Mouse (Mus musculus): Measurements from ENCODE around the gene Prss45. TPM values are rescaled to one million over a fixed set of nuclear protein-coding genes. Genes with fewer than 3 reads are reported as not detected.

Gene Prss45
- polyA plus RNA-seq, 1 experiment from 2014 or later, result not detected

DNA sequence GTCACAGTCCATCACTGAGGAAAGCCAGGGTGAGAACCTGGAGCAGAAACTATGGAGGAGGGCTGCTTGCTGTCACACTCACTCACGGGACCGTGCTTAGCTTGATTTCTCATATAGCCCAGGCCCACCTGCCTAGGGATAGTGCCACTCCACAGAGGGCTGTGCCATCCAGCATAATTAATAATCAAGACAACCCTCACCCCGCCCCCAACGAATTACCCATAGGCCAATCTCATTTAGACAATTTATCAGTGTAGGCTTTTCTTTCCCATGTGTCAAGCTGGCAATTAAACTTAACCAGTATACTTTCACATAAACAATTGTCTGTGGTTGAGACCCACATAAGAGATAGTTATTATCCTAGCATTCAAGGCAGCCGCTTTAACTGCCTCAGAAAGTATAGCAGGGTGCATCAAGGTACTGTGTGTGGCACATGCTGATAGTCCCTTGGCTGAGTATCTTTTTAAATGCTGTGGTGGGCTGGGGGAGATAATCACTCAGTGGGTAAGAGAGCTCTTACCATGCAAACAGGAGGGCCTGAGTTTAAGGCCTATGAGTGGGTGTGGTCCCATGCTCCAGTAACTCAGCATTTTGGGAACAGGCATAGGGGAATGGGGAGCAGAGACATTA lies 24.7 kb downstream of the Prss45 start:
- Histone ChIP-seq H3K27ac (no peak overlapping the region), H3K4me1 (peaks cover 8% of the 10 kb centered on the region), H3K9me3 (replicated peaks) (no peaks in the 10 kb centered on the region), H3K4me3 (replicated peaks) (no peak overlapping the region), H3K27me3 (peaks cover 18% of the 10 kb centered on the region), H3K4me2 (no peak overlapping the region), H3K9ac (no peak overlapping the region), H3K36me3 (no peaks in the 10 kb centered on the region)
- no peak for ATAC-seq (replicated peaks; ENCODE audit: low FRiP score)
- 80% methylated on average over 5 of the region's 5 CpGs for whole genome bisulfite sequencing

DNA sequence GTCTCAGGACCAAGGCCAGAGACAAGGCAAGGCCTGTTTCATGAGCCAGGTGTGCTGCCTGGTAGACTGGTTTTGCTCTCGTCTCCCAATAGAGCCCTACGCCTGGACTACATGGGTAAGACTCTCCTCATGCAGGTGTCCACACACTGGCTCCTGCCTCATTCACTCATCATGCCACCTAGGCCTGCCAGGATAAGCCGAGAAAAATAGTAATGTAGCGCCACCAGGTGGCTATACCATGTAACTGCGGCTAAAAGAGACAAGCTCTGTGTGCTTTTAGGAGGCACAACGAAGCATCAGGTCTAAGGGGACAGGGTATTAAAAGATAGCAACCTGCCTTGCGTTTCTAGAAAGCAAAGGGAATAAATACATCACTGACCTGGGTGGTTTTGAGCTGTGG lies 36.6 kb downstream of the Prss45 start:
- no peak overlapping the region for H3K4me2 ChIP-seq
- ATAC-seq (replicated peaks; ENCODE audit: low FRiP score), result no peak
- peaks cover 32% of the 10 kb centered on the region for H3K27me3 ChIP-seq
- no peak overlapping the region for H3K4me3 ChIP-seq (replicated peaks)
- no peak overlapping the region for H3K27ac ChIP-seq
- peaks cover 23% of the 10 kb centered on the region for H3K4me1 ChIP-seq
- H3K9me3 ChIP-seq (replicated peaks), result no peaks in the 10 kb centered on the region
- no peak overlapping the region for H3K9ac ChIP-seq
- H3K36me3 ChIP-seq, result no peaks in the 10 kb centered on the region
- 20% methylated on average over 7 of the region's 7 CpGs for WGBS

DNA sequence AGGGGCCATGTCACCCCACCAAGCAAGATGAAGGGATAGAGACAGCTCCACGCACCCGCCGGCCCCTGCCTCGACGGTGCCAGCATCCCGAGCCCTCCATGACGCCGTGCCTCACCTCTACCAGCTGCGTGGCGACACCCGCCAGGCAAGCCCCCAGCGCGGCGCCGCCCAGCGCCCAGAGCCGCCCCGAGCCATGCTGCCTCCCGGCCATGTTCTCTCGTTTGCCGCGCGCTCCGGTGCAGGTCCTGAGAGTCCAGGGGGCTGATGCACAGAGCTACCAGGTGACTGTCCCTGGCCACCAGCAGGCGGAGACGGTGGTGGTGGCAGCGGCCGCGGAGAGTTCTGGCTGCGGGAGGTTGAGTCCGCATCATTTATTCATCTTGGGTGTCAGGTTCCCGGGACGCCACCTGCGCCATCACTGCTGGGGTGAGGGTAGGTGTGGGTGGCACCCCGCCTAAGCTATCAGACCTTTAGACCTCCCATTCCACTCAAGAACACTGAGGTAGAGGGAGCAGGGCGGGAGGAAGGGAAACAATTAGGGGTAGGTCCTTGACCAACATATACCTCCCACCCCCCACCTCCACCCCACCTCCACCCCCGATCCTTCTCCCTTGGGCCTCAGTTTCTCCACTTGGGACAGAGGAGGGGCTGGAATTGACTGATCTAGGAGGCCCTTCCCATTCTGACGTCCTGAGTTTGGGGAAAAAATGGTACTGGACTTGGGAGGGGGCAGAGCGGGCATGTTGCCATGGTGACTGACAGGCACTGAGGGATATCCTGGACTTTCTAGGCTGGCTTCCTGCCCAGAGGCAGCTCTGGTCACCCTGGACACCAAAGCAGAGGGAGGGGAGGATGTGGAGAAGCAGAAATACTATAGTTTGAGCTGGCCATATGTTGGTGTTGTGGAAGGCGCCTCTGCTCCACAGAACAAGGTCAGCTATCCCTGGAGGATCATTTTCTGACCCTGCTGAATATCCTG lies 39.6 kb downstream of the Prss45 start:
- peak overlapping the region; percentile 61 for H3K4me2 ChIP-seq
- H3K36me3 ChIP-seq, result no peaks in the 10 kb centered on the region
- 7% methylated on average over 40 of the region's 40 CpGs for WGBS
- H3K9me3 ChIP-seq (replicated peaks), result no peaks in the 10 kb centered on the region
- H3K27me3 ChIP-seq, result peaks cover 38% of the 10 kb centered on the region
- no peak overlapping the region for H3K27ac ChIP-seq
- H3K4me3 ChIP-seq (replicated peaks), result peak overlapping the region; percentile 31
- H3K4me1 ChIP-seq, result peaks cover 23% of the 10 kb centered on the region
- H3K9ac ChIP-seq, result no peak overlapping the region
- peak; percentile 27; the same call in 1 of the 2 replicates for ATAC-seq (replicated peaks; ENCODE audit: low FRiP score)

DNA sequence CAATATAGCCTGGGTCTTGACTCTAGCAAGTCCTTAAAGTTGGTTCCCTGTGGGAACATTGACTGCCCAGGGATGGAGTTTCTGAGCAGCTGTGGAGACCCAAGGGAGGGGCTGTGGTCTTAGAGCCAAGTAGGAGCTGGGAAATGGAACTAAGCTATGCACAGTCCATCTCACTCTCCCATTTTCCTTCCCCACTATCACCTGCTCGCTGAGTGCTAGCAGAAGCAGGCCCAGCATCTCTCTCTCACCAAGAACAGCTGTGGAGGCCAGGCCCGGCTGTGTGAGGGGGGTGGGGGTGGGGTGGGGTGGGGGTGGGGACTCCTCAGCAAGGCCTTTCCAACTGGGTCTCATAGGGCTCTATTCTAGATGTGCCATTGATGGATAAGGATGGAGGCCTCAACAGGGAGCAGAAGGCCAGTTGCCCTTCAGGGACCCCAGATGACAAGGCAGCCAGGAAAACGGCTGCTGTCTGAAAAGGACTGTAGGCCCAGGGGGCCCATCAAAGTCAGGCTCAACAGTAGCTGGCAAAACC lies 40.3 kb downstream of the Prss45 start:
- 19% methylated on average over 3 of the region's 3 CpGs for WGBS
- Histone ChIP-seq H3K9ac (no peak overlapping the region), H3K4me1 (peaks cover 31% of the 10 kb centered on the region), H3K27me3 (peaks cover 42% of the 10 kb centered on the region), H3K36me3 (no peaks in the 10 kb centered on the region), H3K4me2 (no peak overlapping the region), H3K4me3 (replicated peaks) (no peak overlapping the region), H3K27ac (no peak overlapping the region), H3K9me3 (replicated peaks) (no peaks in the 10 kb centered on the region)
- ATAC-seq (replicated peaks; ENCODE audit: low FRiP score), result peak; percentile 26; the same call in 1 of the 2 replicates

DNA sequence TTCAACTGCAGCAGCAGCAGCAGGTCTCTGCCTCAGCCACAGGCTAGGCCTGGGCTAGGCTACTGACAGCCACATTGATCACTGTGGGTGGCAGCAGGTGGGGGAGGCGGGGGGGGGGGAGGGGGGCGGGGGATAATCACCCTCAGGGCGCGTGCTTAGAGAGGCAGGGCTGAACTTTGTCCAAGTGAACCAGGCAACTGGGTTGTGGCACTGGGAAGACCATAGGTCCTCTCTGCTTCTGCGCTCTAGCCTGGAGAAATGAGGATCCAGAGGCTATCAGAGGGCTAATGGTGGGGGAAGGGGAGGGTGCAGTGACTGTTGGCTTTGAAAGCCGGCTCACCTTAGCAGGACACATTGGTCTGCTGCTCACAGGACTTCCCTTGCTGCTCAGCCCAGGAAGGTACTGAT lies 40.9 kb downstream of the Prss45 start:
- Histone ChIP-seq H3K36me3 (no peaks in the 10 kb centered on the region), H3K9ac (no peak overlapping the region), H3K27me3 (peaks cover 44% of the 10 kb centered on the region), H3K4me2 (no peak overlapping the region), H3K4me1 (peaks cover 36% of the 10 kb centered on the region), H3K27ac (no peak overlapping the region), H3K4me3 (replicated peaks) (no peak overlapping the region), H3K9me3 (replicated peaks) (no peaks in the 10 kb centered on the region)
- no peak for ATAC-seq (replicated peaks; ENCODE audit: low FRiP score)
- WGBS, result 31% methylated on average over 4 of the region's 6 CpGs

DNA sequence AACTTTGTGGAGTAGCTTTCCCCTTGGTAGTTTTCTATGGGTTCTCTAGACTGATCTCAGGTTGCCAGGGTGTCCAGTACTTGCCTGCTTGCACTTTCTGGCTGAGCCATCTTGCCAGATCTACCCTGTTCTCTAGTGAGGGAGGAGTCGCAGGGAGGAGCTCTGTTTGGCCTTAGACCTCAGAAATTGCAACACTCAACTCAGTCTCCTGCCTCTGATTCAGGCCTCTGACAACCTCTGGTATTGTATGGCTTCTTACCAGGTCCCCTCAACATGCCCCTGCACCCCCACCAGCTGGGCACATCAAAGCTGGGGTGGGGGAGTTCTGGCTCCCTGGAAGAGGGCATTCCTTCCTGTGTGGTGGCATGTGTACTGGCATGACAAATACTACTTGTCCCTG lies 43.0 kb downstream of the Prss45 start:
- peaks cover 50% of the 10 kb centered on the region for H3K27me3 ChIP-seq
- H3K27ac ChIP-seq, result no peak overlapping the region
- H3K4me1 ChIP-seq, result peaks cover 49% of the 10 kb centered on the region
- no peak overlapping the region for H3K9ac ChIP-seq
- 89% methylated on average over 1 of the region's 1 CpGs for WGBS
- no peaks in the 10 kb centered on the region for H3K9me3 ChIP-seq (replicated peaks)
- H3K4me2 ChIP-seq, result no peak overlapping the region
- H3K4me3 ChIP-seq (replicated peaks), result no peak overlapping the region
- no peak for ATAC-seq (replicated peaks; ENCODE audit: low FRiP score)
- H3K36me3 ChIP-seq, result no peaks in the 10 kb centered on the region

DNA sequence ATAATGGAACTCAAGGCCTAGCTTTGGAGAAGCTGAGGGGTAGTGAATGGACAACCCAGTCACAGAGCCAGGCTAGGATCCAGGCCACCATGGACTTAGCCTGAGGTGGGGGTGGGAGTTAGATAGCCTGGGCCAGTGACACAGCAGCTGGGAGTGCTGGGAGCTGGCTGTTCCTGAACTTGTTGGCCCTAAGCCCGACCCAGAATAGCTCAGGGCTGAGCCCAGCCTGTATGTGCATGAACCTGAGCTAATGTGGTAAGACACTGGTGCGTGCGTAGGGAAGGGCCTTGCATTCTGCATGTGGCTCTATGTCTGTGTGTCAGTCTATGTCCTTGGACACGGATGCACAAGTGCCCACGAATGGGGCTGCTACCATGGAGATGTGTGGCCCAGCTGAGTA lies 43.5 kb downstream of the Prss45 start:
- Histone ChIP-seq H3K4me1 (peaks cover 49% of the 10 kb centered on the region), H3K27me3 (peaks cover 44% of the 10 kb centered on the region), H3K4me3 (replicated peaks) (no peak overlapping the region), H3K4me2 (no peak overlapping the region), H3K36me3 (no peaks in the 10 kb centered on the region), H3K9me3 (replicated peaks) (no peaks in the 10 kb centered on the region), H3K27ac (no peak overlapping the region), H3K9ac (no peak overlapping the region)
- WGBS, result 90% methylated on average over 5 of the region's 5 CpGs
- ATAC-seq (replicated peaks; ENCODE audit: low FRiP score), result no peak

DNA sequence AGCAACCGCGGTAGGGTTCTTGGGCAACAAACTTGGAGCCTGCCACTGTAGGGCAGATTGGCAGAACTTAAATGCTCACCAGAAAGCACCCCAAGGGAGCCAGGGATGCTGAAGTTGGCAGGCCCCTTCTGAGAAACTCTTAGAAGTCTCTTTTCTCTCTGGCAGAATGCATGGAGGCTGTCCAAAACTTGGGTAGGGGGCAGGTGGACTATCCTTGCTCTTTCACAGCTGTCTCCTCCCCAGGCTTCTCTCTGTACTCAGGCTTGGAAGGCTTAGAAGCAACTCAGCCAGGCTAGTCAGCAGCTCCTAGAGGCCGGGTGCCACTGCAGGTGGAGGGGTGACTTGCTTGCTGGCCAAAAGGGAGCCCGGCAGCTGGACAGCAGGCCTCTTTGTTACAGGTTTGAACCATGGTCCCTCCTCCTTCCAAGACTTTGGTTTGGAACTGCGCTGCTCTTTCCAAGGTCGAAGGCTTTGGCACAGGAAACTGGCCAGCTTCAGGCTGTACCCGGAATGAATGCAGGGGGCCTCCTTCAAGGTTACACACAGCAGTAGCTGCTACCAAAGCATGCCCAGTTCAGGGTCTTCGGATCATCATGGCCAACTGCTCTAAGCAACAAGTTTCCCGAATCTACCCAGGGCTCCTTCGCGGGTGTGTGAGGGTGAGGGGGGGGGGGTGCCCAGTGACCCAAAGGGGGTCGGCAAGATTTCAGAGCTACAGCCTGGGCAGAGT lies 45.0 kb downstream of the Prss45 start, which contains the start of gene Als2cl:
TSS of gene Als2cl (plus strand) at position 680 of the 730 bp plus-strand sequence.
- 14% methylated on average over 12 of the region's 12 CpGs for WGBS
- peaks cover 30% of the 10 kb centered on the region for H3K27me3 ChIP-seq
- H3K4me1 ChIP-seq, result peaks cover 39% of the 10 kb centered on the region
- H3K27ac ChIP-seq, result peak within 1 kb of the TSS; percentile 63
- ATAC-seq (replicated peaks; ENCODE audit: low FRiP score), result peak; percentile 26
- peak within 1 kb of the TSS; percentile 68 for H3K4me3 ChIP-seq (replicated peaks)
- H3K4me2 ChIP-seq, result peak within 1 kb of the TSS; percentile 93
- H3K9me3 ChIP-seq (replicated peaks), result no peaks in the 10 kb centered on the region
- H3K36me3 ChIP-seq, result no peaks in the 10 kb centered on the region
- peak within 1 kb of the TSS; percentile 51 for H3K9ac ChIP-seq

DNA sequence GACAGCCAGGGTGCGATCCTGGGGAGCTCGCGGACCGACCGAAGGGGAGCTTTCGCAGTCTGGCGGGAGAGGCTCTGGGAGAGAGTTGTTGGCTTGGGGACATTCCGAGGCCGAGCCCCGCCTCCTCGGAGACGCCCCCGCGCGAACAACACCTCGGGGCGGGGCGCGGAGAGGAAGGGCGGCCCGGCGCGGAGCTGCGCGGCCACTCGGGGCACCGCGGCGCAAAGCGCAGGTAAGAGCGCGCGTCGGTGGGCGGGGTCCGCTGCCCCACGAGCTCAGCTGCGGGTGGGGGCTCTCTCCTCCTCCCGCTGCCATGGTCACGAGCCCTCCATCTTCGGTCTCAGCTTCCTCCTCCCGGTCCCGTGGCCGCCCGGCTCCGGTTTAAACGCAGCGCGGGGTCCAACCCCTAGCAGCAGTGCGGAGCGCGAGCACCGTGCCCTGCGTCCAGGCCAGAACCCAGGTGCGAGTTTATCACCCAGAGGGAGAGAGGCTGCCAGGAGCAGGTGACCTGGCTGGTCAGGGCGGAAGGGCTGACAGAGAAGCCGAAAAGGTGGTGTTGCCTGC lies 45.7 kb downstream of the Prss45 start, which contains the start of gene Tmie:
TSS of gene Tmie (minus strand) at position 116 of the 564 bp plus-strand sequence.
- ATAC-seq (replicated peaks; ENCODE audit: low FRiP score), result peak; percentile 89
- Histone ChIP-seq H3K27me3 (peaks cover 27% of the 10 kb centered on the region), H3K4me1 (peaks cover 32% of the 10 kb centered on the region), H3K4me2 (peak within 1 kb of the TSS; percentile 93), H3K9ac (peak within 1 kb of the TSS; percentile 51), H3K36me3 (no peaks in the 10 kb centered on the region), H3K27ac (peak within 1 kb of the TSS; percentile 63), H3K9me3 (replicated peaks) (no peaks in the 10 kb centered on the region), H3K4me3 (replicated peaks) (peak within 1 kb of the TSS; percentile 68)
- WGBS, result under 1% methylated on average over 57 of the region's 57 CpGs

DNA sequence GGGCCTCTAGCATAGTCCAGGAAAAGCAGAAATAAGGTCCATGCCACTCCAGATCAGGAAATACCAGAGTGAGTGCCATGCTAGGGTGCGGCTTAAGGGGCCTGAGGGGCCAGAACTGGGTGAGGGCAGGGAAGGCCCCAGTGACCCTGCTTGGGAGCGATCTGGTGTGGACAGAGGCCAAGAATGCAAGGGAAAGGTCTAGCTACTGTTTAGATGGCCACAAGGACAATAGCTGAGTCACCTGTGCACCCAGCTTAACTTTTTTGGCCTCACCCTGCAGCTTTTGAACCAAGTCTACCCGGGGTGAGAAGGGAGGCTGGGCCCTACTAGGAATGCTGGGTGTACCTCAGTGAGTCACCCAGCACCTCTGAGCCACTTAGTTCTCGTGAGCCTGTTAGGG lies 46.4 kb downstream of the Prss45 start:
- 67% methylated on average over 4 of the region's 4 CpGs for WGBS
- Histone ChIP-seq H3K27ac (peak overlapping the region; percentile 63), H3K4me3 (replicated peaks) (peak overlapping the region; percentile 68), H3K27me3 (peaks cover 27% of the 10 kb centered on the region), H3K9ac (peak overlapping the region; percentile 51; the same call in 1 of the 2 replicates), H3K4me2 (peak overlapping the region; percentile 93), H3K36me3 (no peaks in the 10 kb centered on the region), H3K4me1 (peaks cover 26% of the 10 kb centered on the region), H3K9me3 (replicated peaks) (no peaks in the 10 kb centered on the region)
- peak; percentile 23 for ATAC-seq (replicated peaks; ENCODE audit: low FRiP score)

DNA sequence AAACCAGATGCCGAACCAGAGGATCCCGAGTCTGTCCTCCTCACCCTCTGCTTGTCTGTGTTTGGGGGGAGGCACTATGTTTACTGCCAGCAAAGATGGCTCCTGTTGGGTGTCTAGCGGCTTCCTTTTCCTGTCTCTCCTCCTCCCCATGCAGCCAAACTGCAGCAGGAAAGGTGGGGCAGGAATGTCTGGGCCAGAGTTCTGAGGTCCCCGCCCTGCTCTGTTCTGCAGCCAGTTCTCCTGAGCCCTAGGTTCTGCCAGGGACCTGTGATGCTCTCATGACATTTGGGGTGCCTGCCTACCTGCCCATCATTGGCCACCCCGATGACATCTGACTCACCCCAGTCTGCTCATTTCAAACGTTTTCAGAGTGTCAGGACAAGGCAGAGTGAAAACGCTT lies 47.6 kb downstream of the Prss45 start:
- peaks cover 26% of the 10 kb centered on the region for H3K4me1 ChIP-seq
- ATAC-seq (replicated peaks; ENCODE audit: low FRiP score), result no peak
- no peaks in the 10 kb centered on the region for H3K36me3 ChIP-seq
- no peak overlapping the region for H3K27ac ChIP-seq
- no peak overlapping the region for H3K9ac ChIP-seq
- WGBS, result 75% methylated on average over 7 of the region's 7 CpGs
- H3K4me3 ChIP-seq (replicated peaks), result no peak overlapping the region
- H3K27me3 ChIP-seq, result peaks cover 27% of the 10 kb centered on the region
- no peaks in the 10 kb centered on the region for H3K9me3 ChIP-seq (replicated peaks)
- H3K4me2 ChIP-seq, result 0 out of 2 replicates have a peak overlapping the region, but pooled peaks have one; percentile 7

All from kidney, embryonic 15.5 days (tissue).